Mouse (Mus musculus) lung, adult 2 months (tissue): ENCODE results near the gene Myt1. TPM values are rescaled to one million over a fixed set of nuclear protein-coding genes. Genes with fewer than 3 reads are reported as not detected.

Experiments used
- DNase-seq: peaks from one replicate; pipeline ENCODE4 v3.0.0; 2022
- H3K4me1 ChIP-seq: fragments of 200-500 bp; 2 replicates; pipeline ENCODE4 v1.6.1; 2011; ENCODE audit warnings: low read length; ENCODE audit not compliant: control insufficient read depth, insufficient read depth
- H3K4me3 ChIP-seq: fragments of 200-500 bp; replicated peaks from 2 replicates; pipeline ENCODE3; 2011; ENCODE audit warnings: low read depth, mild to moderate bottlenecking, control low read depth, low read length; ENCODE audit errors: extremely low read depth
- CTCF ChIP-seq: fragments of 200-500 bp; IDR thresholded peaks from 2 replicates; pipeline ENCODE4 v1.5.1; 2011; ENCODE audit warnings: mild to moderate bottlenecking, low read length, control low read depth; ENCODE audit not compliant: insufficient read depth
- POLR2A ChIP-seq: fragments of 200-500 bp; IDR thresholded peaks from 2 replicates; pipeline ENCODE4 v1.6.1; 2011; ENCODE audit warnings: low read depth, mild to moderate bottlenecking, control low read depth, low read length, borderline replicate concordance; ENCODE audit errors: extremely low read depth
- WGBS: fragments of 180-500 bp; shearing (Covaris S2); methylation state at CpG from one replicate; pipeline ENCODE4 v1.1.7; 2018; 5-methylcytosine and 5-hydroxymethylcytosine counted together
- polyA plus RNA-seq: library from polyadenylated mRNA; depleted of rRNA; stranded (reverse); fragments of >200 nt; gene quantifications from 2 replicates; pipeline ENCODE4 v1.2.3, GENCODE M21; 2012

Myt1 gene
- polyA plus RNA-seq, 1 experiment, result not detected

DNA sequence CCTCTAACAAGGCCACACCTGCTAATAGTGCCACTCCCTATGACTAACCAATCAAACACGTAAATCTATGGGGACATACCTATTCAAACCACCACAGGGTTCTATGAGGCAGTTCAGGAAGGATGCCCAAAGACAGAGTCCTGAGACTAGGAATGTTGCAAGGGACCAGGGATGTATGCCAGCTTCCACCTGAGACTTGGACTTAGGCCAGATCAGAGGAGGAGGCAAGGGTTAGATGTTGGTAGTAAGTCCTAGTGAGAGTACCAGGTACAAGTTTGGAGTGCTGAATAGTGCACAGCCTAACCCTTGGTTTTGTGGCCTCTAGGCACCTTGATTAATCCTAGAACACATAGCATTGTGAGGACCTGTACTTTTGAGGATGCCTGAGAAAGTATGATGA lies 10.5 kb upstream of the Myt1 start:
- 74% methylated on average over 1 of the region's 1 CpGs for WGBS
- TF ChIP-seq POLR2A, result no peak
- DNase-seq, result no peak
- Histone ChIP-seq H3K4me3 (no peak overlapping the region), H3K4me1 (no peaks in the 10 kb centered on the region)

DNA sequence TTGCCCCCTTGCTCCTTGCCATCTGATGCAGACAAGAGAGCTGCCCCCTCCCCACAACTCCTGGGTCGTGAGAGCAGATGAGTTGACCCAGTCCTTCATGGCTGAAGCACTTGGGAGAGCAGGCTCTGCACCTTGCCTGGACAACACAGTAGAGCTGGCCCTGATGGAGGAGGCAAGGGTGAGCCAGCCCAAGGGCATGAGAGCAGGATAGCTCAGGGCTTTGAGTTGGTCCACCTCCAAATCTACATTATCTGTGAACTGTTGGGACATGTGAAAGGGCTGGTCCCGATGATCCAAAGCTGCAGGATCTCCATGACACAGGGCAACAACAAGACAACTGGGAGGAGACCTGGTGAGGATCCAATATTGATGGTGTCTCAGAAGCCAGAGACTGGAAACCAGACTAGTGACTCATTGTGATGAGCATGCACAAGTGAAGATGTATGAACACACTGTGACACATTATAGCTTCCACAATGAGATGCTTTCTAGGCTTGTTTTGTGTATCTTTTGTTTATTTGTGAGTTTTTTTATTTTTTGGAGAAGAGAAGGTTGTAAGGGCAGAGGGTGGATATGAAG lies 4.9 kb upstream of the Myt1 start:
- no peak for TF ChIP-seq POLR2A
- no peak for TF ChIP-seq CTCF
- Histone ChIP-seq H3K4me3 (no peak overlapping the region), H3K4me1 (no peaks in the 10 kb centered on the region)
- WGBS, result 51% methylated on average over 2 of the region's 2 CpGs
- DNase-seq, result no peak

DNA sequence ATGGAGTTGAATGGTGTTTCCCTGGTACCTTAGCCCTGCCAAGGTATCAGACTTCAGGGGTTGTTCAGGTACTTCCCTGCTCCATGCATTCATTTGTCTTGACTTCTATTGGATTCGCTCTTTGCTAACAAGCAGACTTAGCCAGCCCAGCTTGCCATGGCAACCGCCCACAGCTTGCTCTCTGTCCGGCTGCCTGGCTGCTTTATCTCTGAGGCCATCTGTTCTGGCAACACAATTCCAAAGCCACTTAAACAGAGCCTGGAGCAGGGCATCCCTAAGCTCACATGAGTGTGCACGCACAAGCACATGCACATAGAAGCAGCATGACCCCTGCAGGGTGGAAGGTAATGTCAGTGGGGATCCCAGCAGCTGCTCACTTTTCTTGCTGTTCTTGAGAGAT lies 4.1 kb upstream of the Myt1 start:
- H3K4me3 ChIP-seq, result no peak overlapping the region
- WGBS, result 19% methylated on average over 4 of the region's 4 CpGs
- H3K4me1 ChIP-seq, result no peaks in the 10 kb centered on the region
- DNase-seq, result no peak
- no peak for TF ChIP-seq CTCF
- no peak for TF ChIP-seq POLR2A

DNA sequence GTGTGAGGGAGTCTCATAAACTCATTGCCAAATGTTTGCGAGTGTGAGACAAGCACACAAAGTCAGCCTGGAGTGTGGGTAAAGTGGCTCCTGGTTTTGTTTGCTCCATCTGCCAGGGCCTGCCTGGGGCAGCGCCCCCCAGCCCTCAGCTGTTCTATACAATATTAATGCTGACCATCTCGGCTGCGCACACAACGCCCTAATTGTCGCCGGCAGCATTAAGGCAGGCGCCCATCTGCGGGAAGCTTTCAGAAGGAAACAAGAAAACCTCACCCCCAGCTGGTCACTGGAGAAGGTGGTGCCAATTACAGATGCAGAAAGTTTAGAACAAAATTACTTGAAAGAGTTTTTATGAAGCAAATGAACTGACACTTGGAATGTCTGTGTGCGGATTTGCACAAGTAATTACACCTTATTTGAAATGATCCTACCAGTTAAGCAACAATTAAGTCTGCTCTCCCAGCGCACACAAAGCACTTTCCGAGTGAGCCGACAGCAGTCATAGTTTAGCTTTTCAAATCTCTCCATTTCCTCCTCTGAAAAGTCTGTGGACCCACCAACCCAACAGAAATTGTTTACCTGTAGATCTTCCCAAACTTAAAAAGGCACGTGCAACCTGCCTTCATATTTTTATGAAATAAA lies 875 bp downstream of the Myt1 start:
- no peak for DNase-seq
- H3K4me3 ChIP-seq, result no peak overlapping the region
- no peaks in the 10 kb centered on the region for H3K4me1 ChIP-seq
- TF ChIP-seq CTCF (no peak), POLR2A (no peak)
- 32% methylated on average over 14 of the region's 14 CpGs for WGBS

DNA sequence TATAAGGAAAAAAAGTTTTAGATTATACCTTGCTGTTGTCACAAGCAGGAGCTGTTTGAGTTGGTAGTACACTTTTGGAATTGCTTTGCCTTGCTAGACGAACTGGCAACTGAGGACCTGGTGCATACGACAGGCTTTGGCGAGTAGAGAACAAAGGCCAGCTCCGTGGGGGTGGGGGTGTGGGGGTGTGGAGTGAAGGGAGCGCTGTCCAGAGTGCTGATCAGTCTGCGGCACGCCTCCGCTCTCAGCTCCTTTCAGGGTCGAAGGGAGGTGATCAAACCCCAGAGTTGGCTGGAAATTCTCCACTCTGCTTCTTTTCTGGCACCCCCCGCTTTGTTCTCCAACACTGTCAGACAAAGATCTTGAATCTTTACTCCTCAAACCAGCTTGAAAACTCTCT lies 1.5 kb downstream of the Myt1 start:
- no peak for DNase-seq
- H3K4me1 ChIP-seq, result no peaks in the 10 kb centered on the region
- 2% methylated on average over 10 of the region's 10 CpGs for WGBS

DNA sequence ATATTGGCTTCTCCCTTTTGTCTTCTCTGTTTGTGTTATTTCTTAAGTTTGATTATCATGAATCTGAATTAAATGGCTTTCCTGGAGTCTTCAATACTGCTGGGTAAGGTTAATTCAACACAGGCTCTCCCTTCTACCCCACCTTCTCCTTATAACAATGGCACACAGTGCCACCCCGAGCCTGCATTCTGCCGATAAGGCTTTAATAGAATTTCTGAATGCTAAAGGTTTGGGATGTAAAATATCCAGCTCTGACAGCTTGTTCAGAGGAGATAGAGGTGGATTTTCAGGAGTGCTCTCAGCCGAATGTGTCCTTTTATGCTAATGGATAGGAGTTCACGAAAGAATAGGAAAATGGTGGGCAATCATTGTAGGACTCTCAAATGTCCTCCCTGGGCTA lies 2.1 kb downstream of the Myt1 start:
- DNase-seq, result no peak
- no peak for TF ChIP-seq POLR2A
- TF ChIP-seq CTCF, result no peak
- 75% methylated on average over 4 of the region's 4 CpGs for WGBS
- no peak overlapping the region for H3K4me3 ChIP-seq
- no peaks in the 10 kb centered on the region for H3K4me1 ChIP-seq

More for the DNA sequence above, 1.5 kb downstream of the Myt1 start:
- TF ChIP-seq POLR2A (no peak), CTCF (no peak)
- H3K4me3 ChIP-seq, result no peak overlapping the region

DNA sequence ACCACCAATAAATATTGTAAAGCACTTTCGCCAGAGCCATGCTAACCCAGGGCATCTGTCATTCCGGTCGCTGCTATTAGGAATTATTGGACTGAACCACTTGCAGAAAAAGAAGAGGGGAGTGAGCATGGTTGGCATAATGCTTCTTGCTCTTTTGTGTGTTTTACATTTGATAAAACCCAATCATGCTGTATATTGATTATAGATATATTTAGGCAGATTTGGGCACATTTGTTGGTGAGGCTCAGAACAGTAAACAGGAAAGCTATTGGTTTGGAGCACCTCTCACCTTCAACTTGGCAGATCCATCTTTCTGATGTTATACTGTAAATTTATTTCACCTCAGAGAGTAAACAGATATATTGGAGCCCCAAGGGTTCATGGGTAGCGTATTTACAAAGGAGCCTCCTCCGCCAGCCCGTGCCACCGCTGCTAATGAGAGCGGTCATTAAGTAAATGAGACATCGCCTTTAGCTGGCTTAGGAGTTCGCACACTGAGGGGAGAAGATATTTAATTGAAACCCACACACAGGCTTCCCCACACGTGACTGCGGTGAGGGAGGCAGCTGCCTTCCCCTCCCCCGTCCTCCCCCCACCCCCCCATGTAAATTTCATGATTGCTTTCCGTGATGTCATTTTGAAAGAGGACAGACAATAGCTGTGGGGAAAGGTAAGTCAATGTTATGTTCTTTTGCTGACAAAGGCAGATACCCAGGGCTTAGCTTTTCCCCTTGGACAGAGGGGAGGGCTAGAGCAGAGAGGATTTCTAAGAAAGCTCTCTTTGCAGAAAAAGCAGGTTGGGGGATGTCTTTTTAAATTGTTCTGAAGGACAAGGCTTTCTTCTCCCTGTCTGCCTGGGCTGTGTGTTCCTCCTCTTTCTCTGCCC lies 3.8 kb downstream of the Myt1 start:
- no peaks in the 10 kb centered on the region for H3K4me1 ChIP-seq
- no peak for DNase-seq
- H3K4me3 ChIP-seq, result no peak overlapping the region
- TF ChIP-seq POLR2A (no peak), CTCF (no peak)
- 52% methylated on average over 14 of the region's 14 CpGs for WGBS

DNA sequence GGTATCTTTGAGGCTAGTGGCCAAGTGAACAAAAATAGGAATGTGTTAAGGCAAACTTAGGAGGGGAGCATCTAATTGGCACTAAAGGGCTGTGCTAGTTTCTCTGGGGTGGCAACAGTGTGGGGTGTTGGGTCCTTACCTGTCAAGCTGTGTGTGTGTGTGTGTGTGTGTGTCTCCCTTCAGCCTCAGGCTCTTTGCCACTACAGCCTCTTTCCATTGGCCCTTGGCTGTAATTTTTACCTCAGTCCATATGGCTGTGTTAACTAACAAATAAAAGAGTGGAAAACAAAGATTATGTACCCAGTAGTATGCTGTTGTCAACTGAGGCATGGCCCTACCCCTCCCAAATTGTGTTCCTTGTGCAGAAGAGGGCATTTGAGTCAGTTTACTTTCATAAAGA lies 5.3 kb downstream of the Myt1 start:
- Histone ChIP-seq H3K4me3 (no peak overlapping the region), H3K4me1 (no peaks in the 10 kb centered on the region)
- no peak for DNase-seq
- TF ChIP-seq POLR2A (no peak), CTCF (no peak)

DNA sequence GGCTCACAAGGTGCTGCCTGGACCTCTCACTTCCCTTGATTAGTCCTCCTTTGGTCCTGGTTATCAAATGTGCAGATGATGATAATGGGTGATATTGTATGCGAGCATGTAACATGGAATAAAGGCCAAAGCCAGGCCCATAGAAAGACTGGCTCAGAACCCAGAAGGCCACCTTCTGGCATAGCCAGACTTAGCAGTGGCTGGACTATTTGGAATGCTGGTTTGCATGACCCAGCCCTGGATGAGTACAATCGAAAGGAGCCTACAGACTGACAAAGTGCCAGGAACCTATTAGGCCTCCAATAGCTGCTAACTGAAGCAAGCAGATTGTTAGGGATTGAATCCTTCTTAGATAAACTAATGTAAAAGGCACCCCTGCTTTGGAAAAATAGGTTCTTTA lies 6.3 kb downstream of the Myt1 start:
- no peak for DNase-seq
- 84% methylated on average over 2 of the region's 2 CpGs for WGBS

More for the DNA sequence above, 6.3 kb downstream of the Myt1 start:
- Histone ChIP-seq H3K4me3 (no peak overlapping the region), H3K4me1 (no peaks in the 10 kb centered on the region)
- TF ChIP-seq CTCF (no peak), POLR2A (no peak)
